Mouse (Mus musculus) retina, embryonic 14.5 days (tissue): ENCODE results near the gene Gm49416.
"Not testable (repeated sequence)": the region's sequence is repeated elsewhere in the genome, so short reads cannot be mapped to it uniquely, and the experiment has no call there.

ENCODE experiments used
- DNase-seq: peaks from one replicate; pipeline ENCODE4 v3.0.0-alpha.2; 2015; ENCODE audit warnings: low spot score

Gm49416 gene

GRCm38 (mm10) chr19:8888511-8889385, at the start of gene Gm49416, which contains the start of gene 1810009A15Rik:
Gm49416 (plus strand) TSS chr19:8888926.
1810009A15Rik (plus strand) TSS chr19:8888853.
- peak; percentile 97 for DNase-seq

DNA sequence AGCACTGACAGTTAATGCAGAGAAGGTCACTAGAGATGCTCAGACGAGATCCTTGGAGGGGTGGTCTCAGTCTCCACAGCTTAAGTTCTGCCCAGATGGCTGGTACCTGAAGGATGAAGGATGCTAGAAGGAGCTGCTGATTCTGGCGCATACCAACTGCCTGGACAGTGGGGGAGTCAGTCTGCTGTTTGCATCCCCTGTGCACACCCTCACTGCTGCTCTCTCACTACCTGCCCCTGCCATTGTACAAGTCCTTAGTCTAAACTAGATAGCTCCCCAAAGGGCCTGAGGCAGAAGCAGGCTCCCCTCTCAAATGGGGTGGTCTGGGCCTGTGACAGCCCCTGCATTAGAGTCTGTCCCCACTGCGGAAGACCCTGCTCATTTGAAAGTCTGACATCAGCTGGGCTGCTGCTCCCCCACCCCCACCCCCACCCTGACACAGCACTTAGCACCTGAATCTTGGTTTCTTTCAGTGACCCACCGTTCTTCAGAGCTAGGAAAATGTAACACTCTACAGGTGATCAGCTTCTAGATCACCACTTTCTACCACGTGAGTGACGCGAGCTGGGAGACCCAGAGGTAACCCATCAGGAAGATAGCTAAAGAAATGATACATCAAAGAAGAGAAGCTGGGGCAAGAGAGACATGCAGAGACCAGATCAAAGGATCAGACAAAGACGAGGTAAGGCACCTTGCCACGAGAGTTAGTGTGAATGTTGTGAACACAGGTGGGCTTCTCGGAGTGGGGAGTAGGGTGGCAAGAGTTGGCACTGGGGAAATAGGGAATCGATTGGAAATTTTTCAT, 49.4 kb upstream of the Gm49416 start, which contains the start of gene Gng3:
Gene Gng3 (minus strand): TSS at position 92 of the 805 bp plus-strand sequence.
- DNase-seq = peak; percentile 76

GRCm38 (mm10) chr19:8839908-8840791, 48.6 kb upstream of the Gm49416 start:
- peak; percentile 80 for DNase-seq

DNA sequence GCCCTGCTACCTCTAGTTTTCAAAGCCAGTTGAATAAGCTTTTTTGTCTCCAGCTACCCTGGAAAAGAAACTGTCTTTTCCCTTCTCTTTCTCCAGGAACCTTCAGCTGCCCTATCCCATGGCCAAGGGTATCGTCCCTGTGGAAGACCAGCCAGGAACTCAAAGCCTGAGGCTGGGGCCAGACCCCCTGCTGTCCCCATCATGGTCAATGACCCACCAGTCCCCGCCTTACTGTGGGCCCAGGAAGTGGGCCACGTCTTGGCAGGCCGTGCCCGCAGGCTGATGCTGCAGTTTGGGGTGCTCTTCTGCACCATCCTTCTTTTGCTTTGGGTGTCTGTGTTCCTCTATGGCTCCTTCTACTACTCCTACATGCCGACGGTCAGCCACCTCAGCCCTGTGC, 47.7 kb upstream of the Gm49416 start:
- DNase-seq = no peak

DNA sequence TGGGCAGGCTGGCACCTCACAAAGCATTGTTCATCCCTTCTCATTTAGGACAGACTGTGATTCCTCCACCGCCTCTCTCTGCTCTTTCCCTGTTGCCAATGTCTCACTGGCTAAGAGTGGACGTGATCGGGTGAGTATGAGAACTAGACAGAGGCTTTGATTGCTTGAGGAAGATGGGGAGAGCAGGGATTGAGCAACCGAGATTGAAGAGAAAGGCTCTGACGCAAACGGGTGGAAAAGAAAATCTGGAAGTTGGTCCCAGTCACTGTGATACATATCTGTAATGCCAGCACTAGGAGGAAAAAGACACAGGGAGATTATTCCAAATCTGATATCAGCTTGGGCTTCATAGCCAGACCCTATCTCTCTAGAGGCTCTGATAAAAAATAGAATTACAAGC, 45.8 kb upstream of the Gm49416 start:
- DNase-seq = no peak

DNA sequence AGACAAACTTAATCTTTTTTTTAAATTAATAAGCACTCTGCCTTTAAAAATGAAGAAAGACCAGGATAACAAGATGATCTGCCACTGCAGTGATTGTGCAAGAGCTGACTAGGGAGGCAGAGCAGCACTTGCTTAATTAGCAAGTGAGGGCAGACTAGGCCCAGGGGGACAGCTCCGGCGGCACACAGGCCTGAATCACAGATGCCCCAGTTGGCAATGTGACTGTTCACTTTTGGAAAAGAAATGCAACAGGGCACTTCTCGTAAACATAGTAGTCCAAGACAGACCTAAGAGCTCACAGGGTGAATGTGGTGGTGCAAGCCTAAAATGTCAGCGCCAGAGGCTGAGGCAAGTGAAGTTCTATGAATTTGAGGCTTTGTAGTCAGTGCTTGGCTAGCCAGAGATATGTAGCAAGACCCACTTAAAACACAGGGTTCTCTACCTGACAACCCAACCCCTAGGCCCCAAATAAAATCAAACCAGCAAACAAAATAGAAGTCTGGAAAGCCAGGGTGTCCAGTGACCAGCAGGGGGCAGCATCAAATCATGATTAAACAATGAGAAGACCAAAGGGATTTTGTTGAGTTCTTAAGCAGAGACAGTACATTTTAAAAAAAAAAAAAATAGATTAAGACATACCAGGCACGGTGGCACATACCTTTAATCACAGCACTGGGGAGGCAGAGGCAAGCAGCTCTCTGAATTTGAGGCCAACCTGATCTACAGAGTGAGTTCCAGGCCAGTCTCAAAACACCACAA, 44.2 kb upstream of the Gm49416 start:
- DNase-seq = peak; percentile 94

DNA sequence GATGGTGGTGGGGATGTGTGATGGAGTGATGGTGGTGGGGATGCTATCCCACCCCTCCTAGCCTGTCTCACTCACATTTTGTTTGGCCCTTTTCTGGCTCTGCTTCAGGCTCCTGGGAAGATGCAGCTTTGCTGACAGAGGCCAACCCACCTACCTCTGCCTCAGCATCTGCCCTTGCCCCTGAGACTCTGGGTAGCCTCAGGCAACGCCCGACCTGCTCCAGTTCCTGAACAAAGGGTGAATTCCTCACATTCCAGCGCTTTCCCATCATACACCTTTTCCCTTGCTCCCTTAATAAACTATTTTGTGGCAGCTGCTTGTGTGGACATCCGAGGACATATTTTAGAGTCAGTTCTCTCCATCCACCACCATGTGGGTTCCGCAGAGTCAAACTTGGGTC, 40.4 kb upstream of the Gm49416 start:
- no peak for DNase-seq

DNA sequence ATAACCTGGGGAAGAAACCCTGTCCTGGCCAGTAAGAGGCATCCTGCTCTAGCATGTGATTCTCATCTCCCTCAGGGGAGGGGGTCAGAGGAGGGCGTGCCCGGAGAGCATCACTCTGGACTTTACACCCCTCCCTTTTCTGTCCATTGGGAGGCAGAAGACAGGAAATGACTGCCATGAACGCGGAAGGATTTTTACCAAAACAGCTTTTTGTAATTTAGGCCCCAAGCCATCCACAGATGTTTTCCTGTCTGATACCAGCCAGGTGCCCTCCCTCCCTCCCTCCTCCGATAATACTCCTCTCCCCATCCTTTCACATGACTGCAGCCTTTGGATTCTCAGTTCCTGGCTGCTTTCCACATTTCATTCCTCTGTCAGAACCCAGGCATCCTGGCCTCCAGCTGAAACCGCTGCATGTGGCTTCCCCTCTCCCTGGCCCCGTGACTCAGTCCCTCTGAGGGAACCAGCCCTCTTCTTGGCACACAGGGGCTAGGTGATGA, 38.3 kb upstream of the Gm49416 start, which contains the start of gene Lrrn4cl:
Gene Lrrn4cl (plus strand): TSS at position 367 of the 500 bp plus-strand sequence.
- peak; percentile 43 for DNase-seq

DNA sequence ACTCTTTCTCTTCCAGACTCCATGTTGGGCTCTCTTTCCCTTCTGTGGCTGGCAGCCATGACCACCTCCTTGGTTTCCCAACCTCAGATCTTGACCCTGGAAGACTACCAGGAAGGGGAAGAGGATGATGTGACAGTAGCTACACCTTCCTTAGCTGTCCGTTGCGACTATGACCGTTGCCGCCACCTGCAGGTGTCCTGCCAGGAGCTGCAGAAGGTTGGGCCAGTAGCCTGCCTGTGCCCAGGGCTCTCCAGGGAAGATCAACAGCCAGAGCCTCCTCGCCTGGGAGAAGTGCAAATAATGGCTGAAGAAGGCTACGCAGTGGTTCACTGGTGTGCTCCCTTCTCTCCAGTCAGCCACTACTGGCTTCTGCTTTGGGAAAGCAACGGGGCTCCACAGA, 37.1 kb upstream of the Gm49416 start:
- DNase-seq = no peak

GRCm38 (mm10) chr19:8852236-8852928, 36.3 kb upstream of the Gm49416 start:
- no peak for DNase-seq

DNA sequence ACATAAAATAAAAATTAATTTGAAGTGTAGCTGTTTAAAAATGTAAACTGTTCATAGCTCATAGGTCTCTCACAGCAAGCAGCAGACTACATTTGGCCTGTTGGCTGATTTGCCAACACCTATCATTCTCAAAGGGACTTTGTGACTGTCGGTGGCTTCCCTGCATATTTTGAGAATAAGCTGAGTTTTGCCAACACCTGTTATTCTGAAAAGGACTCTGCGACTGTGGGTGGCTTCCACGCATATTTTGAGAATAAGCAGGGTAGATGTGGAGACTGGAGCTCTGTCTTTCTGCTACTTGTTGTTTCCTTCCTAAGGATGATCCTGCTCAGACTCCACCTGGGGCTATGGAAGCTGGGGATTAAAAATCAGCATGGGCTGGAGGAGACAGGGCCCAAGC, 35.6 kb upstream of the Gm49416 start:
- no peak for DNase-seq

DNA sequence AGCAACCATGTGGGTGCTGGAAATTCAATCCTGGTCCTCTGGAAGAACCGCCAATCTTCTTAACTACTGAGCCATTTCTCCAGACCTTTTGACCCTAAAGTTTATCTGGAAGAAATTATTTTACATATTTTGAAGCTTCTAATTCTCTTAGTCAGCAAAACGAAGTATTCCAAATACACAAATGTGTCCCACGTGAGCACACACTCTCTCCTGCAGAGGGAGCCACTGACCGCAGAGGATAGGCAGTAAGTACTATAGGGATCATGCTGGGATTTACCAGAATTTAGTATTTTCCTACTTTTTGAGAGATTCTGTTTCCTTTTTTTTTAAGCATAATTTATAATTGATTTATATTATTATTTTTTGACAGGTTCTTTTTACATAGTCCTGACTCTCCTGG, 31.0 kb upstream of the Gm49416 start:
- DNase-seq = peak; percentile 61

DNA sequence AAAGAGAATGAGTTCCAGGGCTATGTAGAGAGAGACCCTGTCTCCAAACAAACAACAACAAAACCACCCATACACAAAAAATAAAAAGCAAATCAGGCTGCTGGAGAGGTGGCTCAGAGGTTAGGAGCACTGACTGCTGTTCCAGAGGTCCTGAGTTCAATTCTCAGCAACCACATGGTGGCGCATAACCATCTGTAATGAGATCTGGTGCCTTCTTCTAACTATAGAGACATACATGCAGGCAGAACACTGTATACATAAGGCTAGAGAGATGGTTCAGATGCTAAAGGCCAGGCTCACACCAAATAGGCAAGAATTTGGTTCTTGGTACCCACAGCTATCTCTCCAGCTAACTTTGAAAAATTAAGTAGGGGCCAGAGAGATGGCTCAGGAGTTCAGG, 29.7 kb upstream of the Gm49416 start:
- DNase-seq = peak; percentile 30

DNA sequence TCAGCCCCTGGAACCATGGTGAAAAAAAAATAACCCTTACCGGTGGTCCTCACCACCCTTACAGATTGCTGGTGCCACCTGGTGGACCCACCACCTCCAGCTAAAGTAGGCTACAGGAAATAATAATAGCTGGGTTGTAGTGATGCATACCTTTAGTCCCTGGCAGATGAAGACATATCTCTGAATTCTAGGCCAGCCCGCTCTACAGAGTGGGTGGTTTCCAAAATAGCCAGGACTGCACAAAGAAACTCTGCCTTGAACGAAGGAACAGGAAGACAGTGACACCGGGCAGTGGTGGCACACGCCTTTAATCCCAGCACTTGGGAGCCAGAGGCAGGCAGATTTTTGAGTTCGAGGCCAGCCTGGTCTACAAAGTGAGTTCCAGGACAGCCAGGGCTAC, 24.5 kb upstream of the Gm49416 start:
- no peak for DNase-seq

- DNase-seq = not testable (repeated sequence)
Observed at GRCm38 (mm10) chr19:8870381-8870780, 18.3 kb upstream of the Gm49416 start.

DNA sequence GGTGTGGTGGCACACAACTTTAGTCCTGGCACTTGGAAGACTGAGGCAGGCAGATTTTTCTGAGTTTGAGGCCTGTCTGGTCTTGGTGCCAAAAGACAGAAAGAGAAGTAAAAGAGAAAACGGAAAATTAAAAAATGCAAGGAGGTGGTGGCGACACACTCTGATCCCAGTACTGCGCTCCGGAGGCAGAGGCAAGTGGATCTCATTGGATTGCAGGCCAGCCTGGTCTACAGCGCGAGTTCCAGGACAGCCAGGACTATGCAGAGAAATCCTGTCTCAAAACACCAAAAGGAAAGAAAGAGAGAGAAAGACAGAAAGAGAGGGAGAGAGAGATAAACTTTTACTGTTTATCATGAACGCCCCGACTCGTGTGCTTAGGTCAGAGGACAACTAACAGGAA, 17.9 kb upstream of the Gm49416 start:
- no peak for DNase-seq

- peak; percentile 97 for DNase-seq
Observed at GRCm38 (mm10) chr19:8871267-8872186, 17.2 kb upstream of the Gm49416 start, which contains the start of gene Ubxn1. Ubxn1 (plus strand) TSS chr19:8871496.

DNA sequence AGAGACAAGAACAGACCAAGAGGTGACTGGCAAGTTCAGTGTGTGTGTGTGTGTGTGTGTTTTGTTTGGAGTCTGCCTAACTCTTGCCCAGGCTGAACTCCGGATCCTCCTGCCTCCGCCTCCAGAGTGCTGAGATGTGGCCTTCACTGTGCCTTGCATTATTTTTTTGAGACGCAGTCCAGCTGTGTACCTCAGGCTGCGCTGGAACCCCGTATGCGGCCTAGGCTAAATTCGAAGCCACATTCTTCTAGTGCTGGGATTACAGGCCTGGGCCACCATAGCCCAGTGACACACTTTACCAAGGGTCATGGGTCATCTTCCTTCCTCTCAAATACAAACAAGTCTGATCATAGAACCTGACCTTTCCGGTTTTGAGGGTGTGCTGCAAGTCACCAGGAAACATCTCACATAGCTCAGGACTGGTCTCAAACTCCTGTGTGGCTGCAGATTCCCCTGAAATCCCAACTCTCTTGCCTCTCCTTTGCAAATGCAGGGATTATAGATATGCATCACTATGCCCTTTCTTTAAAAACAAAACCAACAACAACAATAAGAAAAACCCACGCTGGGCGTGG, 16.4 kb upstream of the Gm49416 start:
- DNase-seq = no peak

- no peak for DNase-seq
Observed at GRCm38 (mm10) chr19:8875031-8875430, 13.7 kb upstream of the Gm49416 start.
